Mouse (Mus musculus) olfactory bulb, adult 2 months (tissue): ENCODE data around the gene Morn3.

Experiments used
- CTCF ChIP-seq: fragments of 200-500 bp; IDR thresholded peaks from 2 replicates; pipeline ENCODE4 v1.5.1; 2012; ENCODE audit warnings: low read depth, mild to moderate bottlenecking, low read length, moderate library complexity; ENCODE audit not compliant: insufficient read depth
- POLR2A ChIP-seq: fragments of 200-500 bp; IDR thresholded peaks from 2 replicates; pipeline ENCODE4 v1.6.1; 2012; ENCODE audit warnings: mild to moderate bottlenecking, low read depth, low read length, moderate library complexity; ENCODE audit not compliant: insufficient read depth

GRCm38 (mm10) chr5:122994303-122994846, 52.4 kb downstream of the Morn3 start:
- TF ChIP-seq CTCF (no peak), POLR2A (no peak)
